Mouse (Mus musculus): ENCODE results near the gene Gp1bb.

Gp1bb gene

GRCm38 (mm10) chr16:18582426-18583148 lies 39.6 kb downstream of the Gp1bb start:
- in situ Hi-C loops (cut with MboI, MseI), result no loop called here

- in situ Hi-C loops (cut with MboI, MseI), result no loop called here
Observed at GRCm38 (mm10) chr16:18581623-18582205, 40.5 kb downstream of the Gp1bb start.

- in situ Hi-C loops (cut with MboI, MseI), result no loop called here
Observed at GRCm38 (mm10) chr16:18581050-18581622, 41.1 kb downstream of the Gp1bb start.

GRCm38 (mm10) chr16:18580389-18580788 lies 41.8 kb downstream of the Gp1bb start:
- in situ Hi-C loops (cut with MboI, MseI), result no loop called here

GRCm38 (mm10) chr16:18577599-18578160 lies 44.5 kb downstream of the Gp1bb start:
- in situ Hi-C loops (cut with MboI, MseI), result no loop called here

- in situ Hi-C loops (cut with MboI, MseI), result no loop called here
Observed at GRCm38 (mm10) chr16:18577071-18577470, 45.1 kb downstream of the Gp1bb start.

GRCm38 (mm10) chr16:18574196-18574595 lies 48.0 kb downstream of the Gp1bb start:
- in situ Hi-C loops (cut with MboI, MseI), result no loop called here

All from T-helper 17 cell (primary cell).